Mouse (Mus musculus): ENCODE measurements around the gene Tom1.

DNA sequence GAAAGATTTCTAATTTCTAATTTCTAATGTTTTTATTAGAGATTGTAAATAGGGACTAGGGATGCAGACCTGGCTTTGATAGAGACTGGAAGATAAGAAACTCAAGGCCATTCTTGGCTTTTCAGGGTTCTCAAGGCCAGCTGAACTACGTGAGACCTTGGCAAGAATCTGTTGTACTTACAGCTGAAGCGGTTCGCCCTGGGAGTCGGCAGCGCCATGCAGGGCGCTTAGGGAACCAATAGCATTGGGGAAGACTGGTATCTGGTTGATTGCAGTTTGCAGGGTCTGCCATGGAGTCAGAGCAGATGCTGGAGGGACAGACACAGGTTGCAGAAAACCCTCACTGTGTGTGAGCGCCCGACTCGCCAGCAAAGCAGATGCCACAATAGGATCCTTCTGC lies 45.3 kb downstream of the Tom1 start:
- TF ChIP-seq TAL1 (IDR thresholded peaks at IDR 0.05; ENCODE audit: low read length) = no peak
- TF ChIP-seq POLR2A (IDR thresholded peaks at IDR 0.05; ENCODE audit: control insufficient read depth in 1 of 2, insufficient read depth in 1 of 2, low read depth in 1 of 2, low read length in 2 of 2, poor library complexity in 1 of 2) = no peak

All from MEL (cell line).